9 mouse cellular contexts compared by ENCODE assay signal in the genomic region with DNA sequence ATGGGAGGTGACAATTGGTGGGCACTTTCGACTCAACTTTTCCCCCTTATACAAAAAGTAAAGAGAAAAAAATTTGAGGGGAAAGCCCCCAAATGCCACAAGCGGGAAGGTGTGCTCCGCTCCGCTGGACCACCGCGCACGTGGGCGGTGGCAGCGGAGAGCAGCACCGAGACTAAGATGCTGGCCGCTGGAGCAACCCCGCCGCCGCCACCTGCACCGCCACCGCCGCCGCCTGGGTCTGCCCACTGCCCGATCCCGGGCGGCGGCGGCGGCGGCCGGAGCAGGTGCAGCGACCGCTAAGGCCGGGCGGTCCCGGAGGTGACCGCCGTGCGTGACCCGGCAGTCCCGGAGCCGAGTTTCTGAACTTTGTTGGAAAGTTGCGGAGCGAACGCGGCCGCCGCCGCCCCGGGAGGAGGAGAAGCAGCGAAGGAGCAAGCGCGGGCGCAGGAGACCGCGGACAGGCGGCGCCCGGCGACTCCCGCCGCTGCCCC. TPM values are rescaled to one million over a fixed set of nuclear protein-coding genes. Genes with fewer than 3 reads are reported as not detected.
DNase-seq lines count a peak whose midpoint lies in the region; ATAC-seq lines count a peak whose summit lies in the region.
"Had no signal": no experiment of that assay in that cellular context is flagged by ENCODE, and none has a peak within 500 bp of the region (broad histone marks: within the 10 kb centered on the region; RNA-seq: fewer than 3 reads in every experiment).

Barhl2 (minus strand) TSS at position 181 of the 491 bp plus-strand sequence.

- peak; percentile 5 for DNase-seq in kidney, adult 18-20 months
- no peak for DNase-seq in kidney, adult 11 months
- peak; percentile 27 for DNase-seq in embryonic facial prominence, embryonic 11.5 days (ENCODE audit: low spot score)
- no peak for DNase-seq in urinary bladder, adult 18-20 months (ENCODE audit: low spot score in 2 of 2)
- DNase-seq in cerebellum, adult 9-10 months, result no peak
- no peak for DNase-seq in cerebellum, postnatal 14 days

- no peaks in the 10 kb centered on the region for H3K36me3 ChIP-seq in embryonic facial prominence, embryonic 11.5 days (replicated peaks; ENCODE audit: control insufficient read depth, insufficient read depth, low read depth, low read length)
- H3K36me3 ChIP-seq in hindbrain, embryonic 15.5 days, result no peaks in the 10 kb centered on the region
- no peaks in the 10 kb centered on the region for H3K36me3 ChIP-seq in midbrain, embryonic 16.5 days (ENCODE audit: control insufficient read depth, insufficient read depth, low read length)
- H3K36me3 ChIP-seq: G1E had no signal

- no peaks in the 10 kb centered on the region for H3K9me3 ChIP-seq in embryonic facial prominence, embryonic 11.5 days (replicated peaks; ENCODE audit: control insufficient read depth, low read length)
- no peaks in the 10 kb centered on the region for H3K9me3 ChIP-seq in hindbrain, embryonic 15.5 days
- H3K9me3 ChIP-seq in midbrain, embryonic 16.5 days (replicated peaks; ENCODE audit: control insufficient read depth, low read length, poor library complexity, severe bottlenecking), result no peaks in the 10 kb centered on the region

- H3K4me3 ChIP-seq in embryonic facial prominence, embryonic 11.5 days (ENCODE audit: low read depth, low read length), result peak within 1 kb of the TSS; percentile 50
- H3K4me3 ChIP-seq in hindbrain, embryonic 15.5 days, result peak within 1 kb of the TSS; percentile 39
- peak within 1 kb of the TSS; percentile 52 for H3K4me3 ChIP-seq in midbrain, embryonic 16.5 days (ENCODE audit: low read depth, low read length)

- peaks cover 7% of the 10 kb centered on the region; the same call in 1 of the 2 replicates for H3K4me1 ChIP-seq in embryonic facial prominence, embryonic 11.5 days (ENCODE audit: control insufficient read depth, insufficient read depth, low read length)
- H3K4me1 ChIP-seq in hindbrain, embryonic 15.5 days (replicated peaks), result peaks cover 15% of the 10 kb centered on the region
- peaks cover 10% of the 10 kb centered on the region for H3K4me1 ChIP-seq in midbrain, embryonic 16.5 days (ENCODE audit: control insufficient read depth, insufficient read depth, low read length)

- WGBS in embryonic facial prominence, embryonic 11.5 days, result under 1% methylated on average over 51 of the region's 57 CpGs
- WGBS in hindbrain, embryonic 15.5 days, result under 1% methylated on average over 41 of the region's 57 CpGs
- under 1% methylated on average over 42 of the region's 57 CpGs for WGBS in midbrain, embryonic 16.5 days

- H3K27ac ChIP-seq in embryonic facial prominence, embryonic 11.5 days (replicated peaks; ENCODE audit: low read depth, low read length), result no peak within 1 kb of the TSS
- H3K27ac ChIP-seq in hindbrain, embryonic 15.5 days (replicated peaks), result no peak within 1 kb of the TSS
- peak within 1 kb of the TSS; percentile 85 for H3K27ac ChIP-seq in midbrain, embryonic 16.5 days (ENCODE audit: low read length)

- H3K27me3 ChIP-seq in embryonic facial prominence, embryonic 11.5 days (ENCODE audit: control insufficient read depth, insufficient read depth, low read length), result peaks cover 75% of the 10 kb centered on the region
- peaks cover 79% of the 10 kb centered on the region for H3K27me3 ChIP-seq in hindbrain, embryonic 15.5 days
- H3K27me3 ChIP-seq in midbrain, embryonic 16.5 days (ENCODE audit: control insufficient read depth, insufficient read depth, low read depth, low read length), result peaks cover 30% of the 10 kb centered on the region

- peak within 1 kb of the TSS; percentile 96 for H3K4me2 ChIP-seq in embryonic facial prominence, embryonic 11.5 days (ENCODE audit: low read depth, low read length)
- peak within 1 kb of the TSS; percentile 61 for H3K4me2 ChIP-seq in hindbrain, embryonic 15.5 days
- H3K4me2 ChIP-seq in midbrain, embryonic 16.5 days (ENCODE audit: low read length), result peak within 1 kb of the TSS; percentile 64

- no peak within 1 kb of the TSS for H3K9ac ChIP-seq in embryonic facial prominence, embryonic 11.5 days (replicated peaks; ENCODE audit: low read length)
- peak within 1 kb of the TSS; percentile 25; the same call in 1 of the 2 replicates for H3K9ac ChIP-seq in hindbrain, embryonic 15.5 days
- peak within 1 kb of the TSS; percentile 70 for H3K9ac ChIP-seq in midbrain, embryonic 16.5 days (ENCODE audit: low read depth, low read length)

- ATAC-seq in embryonic facial prominence, embryonic 11.5 days (replicated peaks; ENCODE audit: insufficient number of reproducible peaks, low FRiP score, low TSS enrichment, low read depth), result no peak; the same call in 1 of the 2 replicates
- peak; percentile 15; the same call in 1 of the 2 replicates for ATAC-seq in hindbrain, embryonic 15.5 days (ENCODE audit: low FRiP score, low read depth)
- ATAC-seq in midbrain, embryonic 16.5 days, result no peak

RNA-seq across cellular contexts. Expression of gene Barhl2, which starts in this region (rescaled TPM):
- polyA plus RNA-seq in embryonic facial prominence, embryonic 11.5 days (2014; fragmentation: Nextera tagmentation; extraction: Ambion mirVana), result 0.08 TPM in 2 replicates
- polyA plus RNA-seq in hindbrain, embryonic 15.5 days (2015; fragmentation: Nextera tagmentation; extraction: Ambion mirVana), result 1.6 and 2.2 TPM in 2 replicates
- polyA plus RNA-seq in midbrain, embryonic 16.5 days (2015; fragmentation: Nextera tagmentation; extraction: Ambion mirVana), result 6.8 and 8.5 TPM in 2 replicates
- polyA plus RNA-seq: G1E had no signal

Comparison
In these comparisons a context has a peak if more than half of its experiments do, and no peak if none do; other contexts are left out.
1. Peak in DNase-seq, H3K4me3 ChIP-seq and H3K4me2 ChIP-seq in embryonic facial prominence, embryonic 11.5 days; RNA of the gene not detected or under 1 TPM.